Mouse (Mus musculus) thymus, adult 2 months (tissue): ENCODE data around the gene Clasp1. TPM values are rescaled to one million over a fixed set of nuclear protein-coding genes. Genes with fewer than 3 reads are reported as not detected.
A peak's percentile ranks its signal among the peaks of the same experiment; 100 is the strongest.

Experiments used
- DNase-seq: peaks from one replicate; pipeline ENCODE4 v3.0.0; 2021
- H3K27ac ChIP-seq: fragments of 200-500 bp; 2 replicates; pipeline ENCODE4 v1.5.1; 2012; ENCODE audit warnings: low read length, control low read depth; ENCODE audit not compliant: control insufficient read depth, insufficient read depth
- H3K27me3 ChIP-seq: fragments of 200-500 bp; 2 replicates; pipeline ENCODE4 v1.6.1; 2012; ENCODE audit warnings: mild to moderate bottlenecking, low read length, moderate library complexity, mixed read lengths; ENCODE audit not compliant: control insufficient read depth, insufficient read depth
- H3K36me3 ChIP-seq: fragments of 200-500 bp; 2 replicates; pipeline ENCODE4 v1.6.1; 2012; ENCODE audit warnings: mild to moderate bottlenecking, low read length, moderate library complexity; ENCODE audit not compliant: control insufficient read depth, insufficient read depth
- H3K4me1 ChIP-seq: fragments of 200-500 bp; replicated peaks from 2 replicates; pipeline ENCODE4 v1.6.1; 2012; ENCODE audit warnings: low read length; ENCODE audit not compliant: control insufficient read depth, insufficient read depth
- H3K4me3 ChIP-seq: fragments of 200-500 bp; 2 replicates; pipeline ENCODE4 v1.5.1; 2012; ENCODE audit warnings: mild to moderate bottlenecking, low read length, control low read depth, moderate library complexity; ENCODE audit not compliant: control insufficient read depth, insufficient read depth
- CTCF ChIP-seq: fragments of 200-500 bp; IDR thresholded peaks from 2 replicates; pipeline ENCODE4 v1.5.1; 2012; ENCODE audit warnings: mild to moderate bottlenecking, control low read depth, low read length, moderate library complexity, borderline replicate concordance; ENCODE audit not compliant: control insufficient read depth, poor library complexity, insufficient read depth; ENCODE audit errors: extremely low read depth
- POLR2A ChIP-seq: fragments of 200-500 bp; IDR thresholded peaks from 2 replicates; pipeline ENCODE4 v1.6.1; 2012; ENCODE audit warnings: mild to moderate bottlenecking, low read length, control low read depth, moderate library complexity; ENCODE audit not compliant: control insufficient read depth, poor library complexity, insufficient read depth; ENCODE audit errors: extremely low read depth
- WGBS: fragments of 180-500 bp; shearing (Covaris S2); methylation state at CpG from one replicate; pipeline ENCODE4 v1.1.7; 2018; 5-methylcytosine and 5-hydroxymethylcytosine counted together
- polyA plus RNA-seq: library from polyadenylated mRNA; depleted of rRNA; stranded (reverse); fragments of >200 nt; gene quantifications from 2 replicates; pipeline ENCODE4 v1.2.3, GENCODE M21; 2012

The Clasp1 gene
- polyA plus RNA-seq, 1 experiment, result 38.4 TPM

DNA sequence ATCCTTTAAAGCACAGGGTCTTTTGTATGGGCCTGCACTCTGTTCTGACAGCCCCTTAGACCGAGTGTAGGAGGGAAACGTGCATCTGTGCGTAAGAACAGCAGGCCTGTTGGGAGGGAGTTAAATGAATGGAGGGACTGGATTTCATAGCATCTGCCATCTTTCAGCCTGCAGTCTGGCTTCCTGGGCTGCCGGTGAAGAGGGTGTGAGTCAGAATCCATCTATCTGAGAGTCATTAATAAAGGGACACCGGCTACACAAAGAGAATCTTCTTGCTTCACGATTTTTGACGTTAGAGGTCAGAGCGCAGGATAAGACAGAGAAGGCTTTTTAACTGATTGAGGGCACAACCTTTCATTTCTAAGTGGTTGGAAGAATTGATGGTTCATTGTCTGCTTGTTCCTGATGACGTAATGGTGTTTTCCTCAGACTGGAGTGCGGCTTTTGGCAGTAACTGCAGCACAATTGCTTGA lies 46.2 kb downstream of the Clasp1 start:
- WGBS, result 93% methylated on average over 10 of the region's 10 CpGs
- no peaks in the 10 kb centered on the region for H3K36me3 ChIP-seq
- H3K4me3 ChIP-seq, result no peak overlapping the region
- H3K27ac ChIP-seq, result no peak overlapping the region
- no peak for DNase-seq
- no peaks in the 10 kb centered on the region for H3K27me3 ChIP-seq
- no peaks in the 10 kb centered on the region; the same call in 1 of the 2 replicates for H3K4me1 ChIP-seq
- TF ChIP-seq CTCF (no peak), POLR2A (no peak)

DNA sequence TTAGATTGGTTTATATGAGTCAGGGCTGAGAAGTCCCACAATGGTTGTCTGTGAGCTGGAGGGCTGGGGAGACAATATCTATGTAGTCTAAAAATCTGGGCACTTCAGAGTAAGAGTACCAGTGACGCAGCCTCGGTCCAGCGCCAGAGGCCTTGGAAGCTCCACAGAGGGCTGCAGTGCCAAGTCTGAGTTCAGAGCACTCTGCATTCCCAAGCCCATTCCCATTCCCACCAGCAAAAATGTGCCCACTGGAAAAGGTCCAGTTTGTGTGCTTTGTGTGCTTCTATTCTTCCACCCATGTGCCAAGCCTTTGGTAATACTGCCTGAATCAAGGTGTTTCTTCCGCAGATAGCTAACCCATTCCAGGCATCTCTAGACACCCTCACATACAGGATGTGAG lies 49.0 kb downstream of the Clasp1 start:
- WGBS, result 95% methylated on average over 4 of the region's 4 CpGs
- no peak for TF ChIP-seq POLR2A
- TF ChIP-seq CTCF, result no peak
- Histone ChIP-seq H3K4me1 (peaks cover 14% of the 10 kb centered on the region), H3K27ac (no peak overlapping the region), H3K36me3 (no peaks in the 10 kb centered on the region), H3K27me3 (no peaks in the 10 kb centered on the region), H3K4me3 (no peak overlapping the region)
- no peak for DNase-seq

DNA sequence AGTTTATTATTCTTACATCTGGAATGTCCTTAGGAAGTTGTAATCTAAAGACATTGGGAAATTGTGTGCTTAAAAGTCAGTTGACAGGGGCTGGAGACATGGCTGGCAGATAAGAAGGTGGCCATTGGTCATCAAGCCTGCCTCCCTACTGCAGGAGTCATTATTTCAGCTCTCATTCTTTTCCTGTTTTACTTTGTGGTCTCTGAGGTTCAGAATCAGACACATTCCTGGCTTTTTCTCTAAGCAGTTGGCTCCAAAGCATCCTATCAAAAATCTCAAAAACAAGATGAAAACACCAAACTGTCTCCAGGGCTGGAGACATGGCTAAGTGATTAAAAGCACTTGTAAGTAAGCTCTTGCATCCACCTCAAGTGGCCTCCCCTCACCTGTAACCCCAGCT lies 49.5 kb downstream of the Clasp1 start:
- no peaks in the 10 kb centered on the region for H3K27me3 ChIP-seq
- no peak for DNase-seq
- H3K27ac ChIP-seq, result no peak overlapping the region
- H3K4me3 ChIP-seq, result no peak overlapping the region
- TF ChIP-seq POLR2A (no peak), CTCF (no peak)
- peaks cover 14% of the 10 kb centered on the region for H3K4me1 ChIP-seq
- H3K36me3 ChIP-seq, result no peaks in the 10 kb centered on the region

DNA sequence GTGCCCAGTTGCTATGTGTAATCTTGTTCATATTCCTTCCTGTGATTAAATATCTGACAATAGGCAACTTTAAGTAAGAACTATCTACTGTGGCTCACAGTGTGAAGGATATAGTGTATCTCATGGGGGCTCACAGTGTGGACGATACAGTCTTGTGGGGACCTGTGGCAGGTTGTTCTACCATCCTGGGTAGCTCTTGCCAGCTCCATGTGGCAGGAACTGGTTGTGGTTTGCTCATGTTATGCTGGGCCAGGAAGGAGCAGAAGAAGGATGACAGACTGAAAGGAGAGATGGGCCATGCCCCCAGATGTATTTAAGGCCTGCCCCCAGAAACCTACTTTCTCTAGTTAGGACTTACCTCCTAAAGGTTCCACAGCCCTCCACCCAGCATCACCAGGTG lies 51.7 kb downstream of the Clasp1 start:
- Histone ChIP-seq H3K4me3 (no peak overlapping the region), H3K27ac (peak overlapping the region; percentile 59), H3K36me3 (no peaks in the 10 kb centered on the region), H3K27me3 (no peaks in the 10 kb centered on the region), H3K4me1 (peaks cover 25% of the 10 kb centered on the region)
- no peak for DNase-seq
- TF ChIP-seq POLR2A (no peak), CTCF (no peak)
- 16% methylated on average over 1 of the region's 1 CpGs for WGBS

DNA sequence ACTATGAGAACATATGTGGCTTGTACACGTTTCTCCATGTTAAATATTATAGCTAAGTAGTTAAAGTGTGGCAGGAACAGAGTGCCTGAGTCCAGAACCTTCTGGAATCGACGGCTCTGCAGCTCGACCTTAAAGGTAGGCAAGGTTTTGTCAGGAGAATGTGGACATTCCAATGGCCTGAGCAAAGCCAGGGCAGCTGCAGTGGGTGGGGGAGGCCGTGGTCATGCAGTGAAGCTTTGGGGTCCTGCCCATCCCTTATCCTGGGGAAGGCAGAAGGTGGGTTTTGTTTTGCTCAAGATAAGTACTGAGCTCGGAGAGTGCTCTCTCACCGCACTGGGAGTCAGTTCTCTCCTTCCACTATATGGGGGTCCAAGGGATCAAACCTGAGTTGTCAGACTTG lies 55.6 kb downstream of the Clasp1 start:
- TF ChIP-seq CTCF, result no peak
- no peak for TF ChIP-seq POLR2A
- no peak for DNase-seq
- Histone ChIP-seq H3K27me3 (no peaks in the 10 kb centered on the region), H3K36me3 (no peaks in the 10 kb centered on the region), H3K4me3 (no peak overlapping the region), H3K4me1 (peaks cover 46% of the 10 kb centered on the region), H3K27ac (no peak overlapping the region)
- 96% methylated on average over 7 of the region's 7 CpGs for WGBS

DNA sequence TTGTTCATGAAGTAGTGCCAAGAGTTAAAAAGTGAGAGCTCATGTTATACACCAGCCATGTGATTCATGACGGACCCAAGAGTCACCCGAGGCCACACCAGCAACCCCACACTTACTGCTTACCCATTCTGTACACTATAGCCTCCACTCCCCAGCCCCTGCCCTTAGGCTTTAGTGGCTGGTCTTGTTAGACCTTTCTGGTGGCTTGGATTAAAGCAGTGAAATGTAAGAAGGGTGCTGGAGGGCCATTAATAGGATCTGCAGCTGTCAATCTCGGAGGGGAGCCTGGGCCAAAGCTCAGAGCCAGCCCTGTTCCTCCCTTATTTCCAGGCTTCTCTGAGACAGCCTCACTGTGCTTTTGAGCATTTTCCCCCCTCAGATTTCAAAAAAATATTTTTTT lies 56.1 kb downstream of the Clasp1 start:
- DNase-seq, result no peak
- H3K4me3 ChIP-seq, result no peak overlapping the region
- TF ChIP-seq CTCF, result no peak
- TF ChIP-seq POLR2A, result no peak
- 87% methylated on average over 3 of the region's 3 CpGs for WGBS
- H3K27ac ChIP-seq, result peak overlapping the region; percentile 90
- no peaks in the 10 kb centered on the region for H3K27me3 ChIP-seq
- H3K4me1 ChIP-seq, result peaks cover 46% of the 10 kb centered on the region
- no peaks in the 10 kb centered on the region for H3K36me3 ChIP-seq

DNA sequence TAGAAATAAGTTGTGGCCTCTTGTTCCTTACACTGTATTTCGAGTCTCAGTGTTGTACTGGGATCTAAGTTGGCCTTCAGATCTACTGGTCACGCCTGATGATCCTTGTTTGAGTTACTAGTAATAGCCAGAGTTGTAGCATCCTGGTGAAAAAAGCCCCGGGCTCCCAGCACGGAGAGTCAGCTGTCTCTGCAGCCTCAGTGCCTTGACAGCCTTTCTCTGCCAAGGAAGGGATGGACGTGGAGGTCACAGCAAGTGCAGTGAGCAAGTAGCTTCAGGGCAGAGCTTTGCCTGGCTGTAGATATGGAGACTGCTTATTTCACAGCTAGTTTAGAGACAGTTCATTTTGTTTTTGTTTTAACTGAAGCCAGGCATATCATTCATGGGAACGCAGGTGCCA lies 56.6 kb downstream of the Clasp1 start:
- WGBS, result 67% methylated on average over 6 of the region's 6 CpGs
- Histone ChIP-seq H3K4me3 (no peak overlapping the region), H3K27ac (peak overlapping the region; percentile 90), H3K36me3 (no peaks in the 10 kb centered on the region), H3K4me1 (peaks cover 44% of the 10 kb centered on the region), H3K27me3 (no peaks in the 10 kb centered on the region)
- DNase-seq, result peak; percentile 20
- no peak for TF ChIP-seq POLR2A
- TF ChIP-seq CTCF, result no peak

DNA sequence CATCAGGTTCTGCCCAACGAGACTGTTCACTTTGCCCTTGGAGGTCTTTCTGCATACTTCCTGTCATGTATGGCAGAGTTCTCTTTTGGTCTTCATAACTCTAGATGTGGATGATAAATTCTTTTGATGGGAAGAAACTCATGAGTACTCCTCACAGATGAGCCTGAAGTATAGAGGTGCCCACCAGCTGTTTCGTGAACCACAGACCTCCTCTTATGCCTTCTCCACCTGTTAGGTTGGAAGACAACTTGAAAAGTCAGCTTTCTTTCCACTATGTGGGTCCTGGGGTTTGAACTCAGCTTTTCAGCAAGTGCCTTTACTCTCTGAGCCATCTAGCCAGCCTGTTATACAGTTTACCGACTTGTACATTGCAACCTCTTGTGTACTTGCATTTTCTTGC lies 57.1 kb downstream of the Clasp1 start:
- no peaks in the 10 kb centered on the region for H3K36me3 ChIP-seq
- peaks cover 41% of the 10 kb centered on the region for H3K4me1 ChIP-seq
- TF ChIP-seq POLR2A (no peak), CTCF (no peak)
- 4% methylated on average over 3 of the region's 3 CpGs for WGBS
- H3K27ac ChIP-seq, result peak overlapping the region; percentile 90
- DNase-seq, result peak; percentile 42
- H3K4me3 ChIP-seq, result no peak overlapping the region
- H3K27me3 ChIP-seq, result no peaks in the 10 kb centered on the region
